Mouse (Mus musculus) liver, adult 2 months (tissue): ENCODE data around the gene Sart3.

Experiments
- CTCF ChIP-seq: fragments of 200-500 bp; IDR thresholded peaks from 2 replicates; pipeline ENCODE4 v1.5.1; 2011; ENCODE audit warnings: low read depth, low read length, control low read depth
- POLR2A ChIP-seq: fragments of 200-500 bp; IDR thresholded peaks from 2 replicates; pipeline ENCODE4 v1.6.1; 2011; ENCODE audit warnings: low read length, control low read depth; ENCODE audit not compliant: insufficient read depth; ENCODE audit errors: extremely low read depth

DNA sequence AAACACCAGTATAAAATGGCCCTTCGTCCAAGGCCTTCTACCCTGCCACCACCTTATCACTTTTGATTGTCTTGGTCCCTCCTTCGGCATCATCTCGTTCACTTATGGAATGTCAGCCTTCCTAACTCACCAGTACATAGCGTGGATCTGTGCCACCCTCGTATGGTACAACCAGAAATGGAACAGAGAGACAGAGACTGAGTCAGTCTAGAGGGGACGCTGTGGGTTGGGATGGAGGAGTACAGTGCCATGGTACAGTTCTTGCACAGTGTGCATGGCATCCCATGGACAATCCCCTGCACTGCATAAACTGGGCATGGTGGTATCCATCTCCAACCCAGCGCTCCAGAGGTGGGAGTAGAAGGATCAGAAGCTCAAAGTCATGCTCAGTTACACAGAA is 43.6 kb downstream of the Sart3 start:
- TF ChIP-seq POLR2A: no peak
- no peak for TF ChIP-seq CTCF
